Mouse (Mus musculus) heart, embryonic 11.5 days (tissue): ENCODE data around the gene Tor1a. TPM values are rescaled to one million over a fixed set of nuclear protein-coding genes. Genes with fewer than 3 reads are reported as not detected.

Source experiments
- ATAC-seq: fragments of 200-750 bp; cut with Nextera tagmentation; replicated peaks from 2 replicates; pipeline ENCODE4 v1.8.0; 2017; ENCODE audit warnings: moderate library complexity; ENCODE audit not compliant: insufficient number of reproducible peaks, low FRiP score, low TSS enrichment
- H3K27ac ChIP-seq: fragments of 300-500 bp; sonication (generic); 2 replicates; pipeline ENCODE4 v1.5.1; 2014; ENCODE audit warnings: mild to moderate bottlenecking, low read depth, low read length
- H3K27me3 ChIP-seq: fragments of 300-500 bp; sonication (generic); 2 replicates; pipeline ENCODE4 v1.6.1; 2014; ENCODE audit warnings: mild to moderate bottlenecking, low read length, mixed read lengths; ENCODE audit not compliant: control insufficient read depth, insufficient read depth
- H3K36me3 ChIP-seq: fragments of 300-500 bp; sonication (generic); 2 replicates; pipeline ENCODE4 v1.6.1; 2014; ENCODE audit warnings: mild to moderate bottlenecking, low read length, moderate library complexity, mixed read lengths; ENCODE audit not compliant: control insufficient read depth, insufficient read depth
- H3K4me1 ChIP-seq: fragments of 300-500 bp; sonication (generic); 2 replicates; pipeline ENCODE4 v1.6.1; 2014; ENCODE audit warnings: low read length; ENCODE audit not compliant: control insufficient read depth, insufficient read depth
- H3K4me2 ChIP-seq: fragments of 300-500 bp; sonication (generic); 2 replicates; pipeline ENCODE4 v1.6.1; 2014; ENCODE audit warnings: mild to moderate bottlenecking, moderate library complexity
- H3K4me3 ChIP-seq: fragments of 300-500 bp; sonication (generic); 2 replicates; pipeline ENCODE4 v1.5.1; 2014; ENCODE audit warnings: low read depth, low read length
- H3K9ac ChIP-seq: fragments of 300-500 bp; sonication (generic); 2 replicates; pipeline ENCODE4 v1.6.1; 2014; ENCODE audit warnings: mild to moderate bottlenecking, low read depth, low read length, moderate library complexity
- H3K9me3 ChIP-seq: fragments of 300-500 bp; sonication (generic); replicated peaks from 2 replicates; pipeline ENCODE4 v1.6.1; 2016; ENCODE audit warnings: low read length; ENCODE audit not compliant: control insufficient read depth
- WGBS: fragments of 180-500 bp; shearing (Covaris S2); extraction: QIAGEN DNeasy Blood & Tissue Kit; methylation state at CpG from one replicate; pipeline ENCODE4 v1.1.7; 2014; ENCODE audit not compliant: insufficient replicate concordance; 5-methylcytosine and 5-hydroxymethylcytosine counted together
- polyA plus RNA-seq: library from polyadenylated mRNA; unstranded; fragments of >200 nt; fragmentation: Nextera tagmentation; extraction: Ambion mirVana; gene quantifications from 2 replicates; pipeline ENCODE4 v1.2.1, GENCODE M21; 2014

Gene Tor1a
- polyA plus RNA-seq, 1 experiment from 2014 or later: 54.9 TPM

- H3K27ac ChIP-seq: no peak within 1 kb of the TSS
- peaks cover 25% of the 10 kb centered on the region for H3K4me1 ChIP-seq
- peak within 1 kb of the TSS; percentile 64 for H3K4me2 ChIP-seq
- peak within 1 kb of the TSS; percentile 50 for H3K9ac ChIP-seq
- 2% methylated on average over 23 of the region's 23 CpGs for WGBS
- no peaks in the 10 kb centered on the region for H3K36me3 ChIP-seq
- no peaks in the 10 kb centered on the region for H3K9me3 ChIP-seq
- H3K4me3 ChIP-seq: 0 out of 2 replicates have a peak within 1 kb of the TSS, but pooled peaks have one; percentile 14
- H3K27me3 ChIP-seq: no peaks in the 10 kb centered on the region
- no peak; the same call in 1 of the 2 replicates for ATAC-seq
Observed at GRCm38 (mm10) chr2:30929483-30930045, 38.2 kb downstream of the Tor1a start, which contains the start of gene Ptges. Gene Ptges, minus strand, starts transcription at chr2:30929863.

DNA sequence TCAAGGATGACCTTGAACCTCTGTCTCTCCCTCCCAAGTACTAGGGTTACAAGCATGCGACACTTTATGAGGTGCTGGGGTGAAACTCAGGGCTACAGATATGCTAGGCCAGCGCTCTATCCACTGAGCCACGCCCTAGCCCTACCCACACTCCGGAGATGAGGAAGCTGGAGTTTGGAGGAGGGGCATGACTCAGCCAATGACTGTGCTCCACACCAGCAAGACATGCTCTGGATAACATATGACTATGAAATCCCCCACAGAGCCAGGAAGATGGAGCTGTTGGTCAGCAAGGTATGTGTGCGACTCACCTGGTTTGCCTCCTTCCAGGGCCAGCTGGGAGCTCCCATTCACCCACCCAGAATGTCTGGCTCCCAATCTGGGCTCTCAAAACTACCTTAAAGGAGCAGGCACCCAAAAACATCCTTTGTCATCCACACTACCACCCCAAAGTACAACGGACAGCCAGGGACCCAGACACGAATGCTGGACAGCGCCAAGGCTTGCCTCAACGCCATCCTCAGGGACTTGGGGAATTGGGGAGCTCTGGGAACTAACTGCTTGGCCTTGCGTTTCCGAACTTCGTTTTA lies 38.7 kb downstream of the Tor1a start:
- no peaks in the 10 kb centered on the region for H3K36me3 ChIP-seq
- no peaks in the 10 kb centered on the region for H3K27me3 ChIP-seq
- H3K9ac ChIP-seq: peak overlapping the region; percentile 50; the same call in 1 of the 2 replicates
- H3K27ac ChIP-seq: no peak overlapping the region
- WGBS: 28% methylated on average over 12 of the region's 12 CpGs
- H3K4me2 ChIP-seq: peak overlapping the region; percentile 64
- H3K4me3 ChIP-seq: no peak overlapping the region
- H3K9me3 ChIP-seq: no peaks in the 10 kb centered on the region
- peaks cover 25% of the 10 kb centered on the region for H3K4me1 ChIP-seq
- 0 out of 2 replicates have a peak, but pooled peaks have one; percentile 39 for ATAC-seq

DNA sequence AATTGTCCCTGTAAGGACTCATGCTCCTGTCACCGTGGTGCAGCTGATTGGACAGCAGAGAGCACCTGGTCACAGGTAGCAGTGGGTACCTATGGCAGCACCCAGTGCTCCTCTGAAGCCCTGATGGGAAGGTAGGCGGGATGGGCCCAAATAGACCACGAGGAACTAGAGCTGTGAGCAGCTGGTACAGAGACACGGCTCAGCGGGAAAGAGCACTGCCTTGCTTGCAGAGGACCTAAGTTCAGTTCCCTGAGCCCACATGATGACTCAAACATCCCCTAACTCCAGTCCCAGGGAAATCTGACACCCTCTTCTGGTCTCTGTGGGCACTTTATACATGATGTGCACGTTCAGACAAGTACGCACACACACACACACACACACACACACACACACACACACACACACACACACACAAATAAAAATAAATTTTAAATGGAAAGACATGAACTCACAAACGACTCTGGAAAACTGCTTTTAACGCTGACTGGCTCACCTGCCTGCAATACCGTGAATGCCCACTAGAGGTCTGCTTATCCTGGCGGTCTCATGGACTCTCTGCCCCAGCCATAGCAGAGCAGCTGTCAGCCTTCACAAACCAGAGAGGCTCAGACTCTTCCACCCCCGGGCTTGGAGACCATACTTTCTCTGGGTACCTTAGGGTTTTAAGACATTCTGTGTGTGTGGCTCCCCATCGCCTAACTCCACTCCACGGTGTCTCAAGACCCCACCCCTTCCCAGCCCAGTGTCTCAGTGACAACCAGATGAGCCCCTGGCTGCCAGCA lies 39.7 kb downstream of the Tor1a start:
- Histone ChIP-seq H3K4me3 (no peak overlapping the region), H3K36me3 (no peaks in the 10 kb centered on the region), H3K4me1 (peaks cover 25% of the 10 kb centered on the region), H3K9me3 (no peaks in the 10 kb centered on the region), H3K27ac (peak overlapping the region; percentile 76; the same call in 1 of the 2 replicates), H3K27me3 (no peaks in the 10 kb centered on the region), H3K9ac (no peak overlapping the region), H3K4me2 (no peak overlapping the region)
- WGBS: 23% methylated on average over 14 of the region's 14 CpGs
- peak; percentile 49; the same call in 1 of the 2 replicates for ATAC-seq

- WGBS: 32% methylated on average over 9 of the region's 9 CpGs
- H3K9me3 ChIP-seq: no peaks in the 10 kb centered on the region
- H3K27me3 ChIP-seq: no peaks in the 10 kb centered on the region
- peak overlapping the region; percentile 76 for H3K27ac ChIP-seq
- 0 out of 2 replicates have a peak overlapping the region, but pooled peaks have one; percentile 30 for H3K9ac ChIP-seq
- no peak overlapping the region for H3K4me3 ChIP-seq
- peaks cover 25% of the 10 kb centered on the region for H3K4me1 ChIP-seq
- no peak overlapping the region for H3K4me2 ChIP-seq
- H3K36me3 ChIP-seq: no peaks in the 10 kb centered on the region
- ATAC-seq: no peak
Observed at GRCm38 (mm10) chr2:30927151-30927781, 40.5 kb downstream of the Tor1a start.

GRCm38 (mm10) chr2:30926381-30926780 lies 41.4 kb downstream of the Tor1a start:
- H3K9ac ChIP-seq: no peak overlapping the region
- no peaks in the 10 kb centered on the region for H3K9me3 ChIP-seq
- WGBS: 71% methylated on average over 4 of the region's 4 CpGs
- no peak overlapping the region for H3K4me3 ChIP-seq
- H3K4me2 ChIP-seq: no peak overlapping the region
- peaks cover 25% of the 10 kb centered on the region for H3K4me1 ChIP-seq
- no peaks in the 10 kb centered on the region for H3K27me3 ChIP-seq
- 0 out of 2 replicates have a peak overlapping the region, but pooled peaks have one; percentile 76 for H3K27ac ChIP-seq
- ATAC-seq: no peak
- no peaks in the 10 kb centered on the region for H3K36me3 ChIP-seq

- no peak overlapping the region for H3K4me2 ChIP-seq
- no peaks in the 10 kb centered on the region for H3K36me3 ChIP-seq
- H3K9me3 ChIP-seq: no peaks in the 10 kb centered on the region
- peaks cover 27% of the 10 kb centered on the region for H3K4me1 ChIP-seq
- no peaks in the 10 kb centered on the region for H3K27me3 ChIP-seq
- ATAC-seq: no peak
- no peak overlapping the region for H3K4me3 ChIP-seq
- no peak overlapping the region for H3K27ac ChIP-seq
- H3K9ac ChIP-seq: no peak overlapping the region
- WGBS: 80% methylated on average over 4 of the region's 4 CpGs
Observed at GRCm38 (mm10) chr2:30925181-30925580, 42.6 kb downstream of the Tor1a start.

GRCm38 (mm10) chr2:30923099-30923498 lies 44.6 kb downstream of the Tor1a start:
- WGBS: 68% methylated on average over 3 of the region's 3 CpGs
- H3K4me2 ChIP-seq: no peak overlapping the region
- no peaks in the 10 kb centered on the region for H3K9me3 ChIP-seq
- peaks cover 34% of the 10 kb centered on the region for H3K4me1 ChIP-seq
- no peaks in the 10 kb centered on the region for H3K27me3 ChIP-seq
- H3K4me3 ChIP-seq: no peak overlapping the region
- H3K9ac ChIP-seq: no peak overlapping the region
- H3K36me3 ChIP-seq: no peaks in the 10 kb centered on the region
- H3K27ac ChIP-seq: no peak overlapping the region
- no peak for ATAC-seq

- no peak for ATAC-seq
- WGBS: 41% methylated on average over 7 of the region's 7 CpGs
- Histone ChIP-seq H3K27ac (no peak overlapping the region), H3K9ac (no peak overlapping the region), H3K4me3 (no peak overlapping the region), H3K4me2 (no peak overlapping the region), H3K9me3 (no peaks in the 10 kb centered on the region), H3K27me3 (no peaks in the 10 kb centered on the region), H3K4me1 (peaks cover 24% of the 10 kb centered on the region), H3K36me3 (no peaks in the 10 kb centered on the region)
Observed at GRCm38 (mm10) chr2:30920216-30920615, 47.5 kb downstream of the Tor1a start.
